ENCODE assay signal across 8 mouse cellular contexts in genomic region chr6:128843479-128843992, GRCm38 (mm10). TPM values are rescaled to one million over a fixed set of nuclear protein-coding genes. Genes with fewer than 3 reads are reported as not detected.
DNase-seq lines count a peak whose midpoint lies in the region; ATAC-seq and TF ChIP-seq lines count a peak whose summit lies in the region.

No protein-coding gene starts in this region.

- ATAC-seq in forebrain, postnatal 0 days, result peak; percentile 38
- peak; percentile 60 for ATAC-seq in hindbrain, embryonic 13.5 days (ENCODE audit: low FRiP score)
- ATAC-seq in limb, embryonic 15.5 days (ENCODE audit: insufficient number of reproducible peaks, low FRiP score, low TSS enrichment, low read depth), result peak; percentile 5; the same call in 1 of the 2 replicates
- peak; percentile 61 for ATAC-seq in midbrain, embryonic 16.5 days

- H3K4me3 ChIP-seq in forebrain, postnatal 0 days (ENCODE audit: low read depth, low read length), result peak overlapping the region; percentile 79
- H3K4me3 ChIP-seq in hindbrain, embryonic 13.5 days, result peak overlapping the region; percentile 81
- peak overlapping the region; percentile 68 for H3K4me3 ChIP-seq in limb, embryonic 15.5 days
- H3K4me3 ChIP-seq in midbrain, embryonic 16.5 days (ENCODE audit: low read depth, low read length), result peak overlapping the region; percentile 89

- H3K4me2 ChIP-seq in forebrain, postnatal 0 days (ENCODE audit: low read depth), result peak overlapping the region; percentile 42
- H3K4me2 ChIP-seq in hindbrain, embryonic 13.5 days, result peak overlapping the region; percentile 76
- H3K4me2 ChIP-seq in limb, embryonic 15.5 days, result peak overlapping the region; percentile 72
- H3K4me2 ChIP-seq in midbrain, embryonic 16.5 days (ENCODE audit: low read length), result peak overlapping the region; percentile 69

- peak overlapping the region; percentile 45 for H3K9ac ChIP-seq in forebrain, postnatal 0 days
- peak overlapping the region; percentile 80 for H3K9ac ChIP-seq in hindbrain, embryonic 13.5 days
- H3K9ac ChIP-seq in limb, embryonic 15.5 days, result peak overlapping the region; percentile 63
- H3K9ac ChIP-seq in midbrain, embryonic 16.5 days (ENCODE audit: low read depth, low read length), result peak overlapping the region; percentile 76

- no peaks in the 10 kb centered on the region for H3K27me3 ChIP-seq in forebrain, postnatal 0 days (ENCODE audit: insufficient read depth, low read length)
- no peaks in the 10 kb centered on the region for H3K27me3 ChIP-seq in hindbrain, embryonic 13.5 days
- no peaks in the 10 kb centered on the region for H3K27me3 ChIP-seq in limb, embryonic 15.5 days
- H3K27me3 ChIP-seq in midbrain, embryonic 16.5 days (ENCODE audit: control insufficient read depth, insufficient read depth, low read depth, low read length), result no peaks in the 10 kb centered on the region
- H3K27me3 ChIP-seq in splenic B cell, adult 2 months (ENCODE audit: control insufficient read depth, insufficient read depth, low read length, poor library complexity, severe bottlenecking), result no peaks in the 10 kb centered on the region

- under 1% methylated on average over 22 of the region's 22 CpGs for WGBS in forebrain, postnatal 0 days
- under 1% methylated on average over 22 of the region's 22 CpGs for WGBS in hindbrain, embryonic 13.5 days
- under 1% methylated on average over 22 of the region's 22 CpGs for WGBS in limb, embryonic 15.5 days
- WGBS in midbrain, embryonic 16.5 days, result under 1% methylated on average over 22 of the region's 22 CpGs

- no peaks in the 10 kb centered on the region for H3K9me3 ChIP-seq in forebrain, postnatal 0 days (ENCODE audit: low read length)
- no peaks in the 10 kb centered on the region for H3K9me3 ChIP-seq in hindbrain, embryonic 13.5 days
- H3K9me3 ChIP-seq in limb, embryonic 15.5 days, result no peaks in the 10 kb centered on the region
- no peaks in the 10 kb centered on the region for H3K9me3 ChIP-seq in midbrain, embryonic 16.5 days (replicated peaks; ENCODE audit: control insufficient read depth, low read length, poor library complexity, severe bottlenecking)

- H3K4me1 ChIP-seq in forebrain, postnatal 0 days (ENCODE audit: insufficient read depth), result 0 out of 2 replicates have a peak, but pooled peaks cover 5% of the 10 kb centered on the region
- H3K4me1 ChIP-seq in hindbrain, embryonic 13.5 days (replicated peaks), result peaks cover 27% of the 10 kb centered on the region
- H3K4me1 ChIP-seq in limb, embryonic 15.5 days, result peaks cover 22% of the 10 kb centered on the region
- peaks cover 21% of the 10 kb centered on the region for H3K4me1 ChIP-seq in midbrain, embryonic 16.5 days (ENCODE audit: control insufficient read depth, insufficient read depth, low read length)

- peak; percentile 74 for DNase-seq in cerebellum, adult 9-10 months
- DNase-seq in cerebellum, adult 11 months, result no peak
- DNase-seq in adrenal gland, postnatal 25 days, result peak; percentile 71
- no peak for DNase-seq in forebrain, postnatal 0 days
- peak; percentile 78 for DNase-seq in splenic B cell, adult 2 months (ENCODE audit: low read depth, low spot score)

- no peak for TF ChIP-seq CTCF in forebrain, postnatal 0 days (IDR thresholded peaks at IDR 0.05; ENCODE audit: low read depth)

- peak overlapping the region; percentile 89 for H3K27ac ChIP-seq in forebrain, postnatal 0 days (ENCODE audit: low read depth, low read length)
- peak overlapping the region; percentile 91 for H3K27ac ChIP-seq in hindbrain, embryonic 13.5 days
- peak overlapping the region; percentile 96 for H3K27ac ChIP-seq in limb, embryonic 15.5 days
- H3K27ac ChIP-seq in midbrain, embryonic 16.5 days (ENCODE audit: low read length), result peak overlapping the region; percentile 87

- H3K36me3 ChIP-seq in forebrain, postnatal 0 days (ENCODE audit: insufficient read depth), result no peaks in the 10 kb centered on the region
- H3K36me3 ChIP-seq in hindbrain, embryonic 13.5 days, result no peaks in the 10 kb centered on the region
- H3K36me3 ChIP-seq in limb, embryonic 15.5 days, result no peaks in the 10 kb centered on the region
- H3K36me3 ChIP-seq in midbrain, embryonic 16.5 days (ENCODE audit: control insufficient read depth, insufficient read depth, low read length), result no peaks in the 10 kb centered on the region
- H3K36me3 ChIP-seq in splenic B cell, adult 2 months (ENCODE audit: control insufficient read depth, insufficient read depth, low read length, poor library complexity, severe bottlenecking), result peaks cover 6% of the 10 kb centered on the region; the same call in 1 of the 2 replicates

RNA-seq across cellular contexts. Expression of gene Klrb1b, which starts 17.4 kb away (rescaled TPM):
- total RNA-seq in adrenal gland, postnatal 25 days (2021), result not detected in 2 replicates
- total RNA-seq in forebrain, postnatal 0 days (2014; rRNA removed), result not detected in 2 replicates
- not detected in 2 replicates for polyA plus RNA-seq in forebrain, postnatal 0 days (2015; fragmentation: Nextera tagmentation; extraction: Ambion mirVana)
- polyA plus RNA-seq in hindbrain, embryonic 13.5 days (2015; fragmentation: Nextera tagmentation; extraction: Ambion mirVana), result 0.08 TPM in 1 of 2 replicates, not detected in the other
- polyA plus RNA-seq in limb, embryonic 15.5 days (2015; fragmentation: Nextera tagmentation; extraction: Ambion mirVana), result 0.11 and 0.18 TPM in 2 replicates
- polyA plus RNA-seq in midbrain, embryonic 16.5 days (2015; fragmentation: Nextera tagmentation; extraction: Ambion mirVana), result not detected in 2 replicates

RNA-seq across cellular contexts. Expression of gene Gm44511, which starts 17.4 kb away (rescaled TPM):
- total RNA-seq in adrenal gland, postnatal 25 days (2021), result not detected in 2 replicates
- not detected in 2 replicates for total RNA-seq in forebrain, postnatal 0 days (2014; rRNA removed)
- polyA plus RNA-seq in forebrain, postnatal 0 days (2015; fragmentation: Nextera tagmentation; extraction: Ambion mirVana), result not detected in 2 replicates
- polyA plus RNA-seq in hindbrain, embryonic 13.5 days (2015; fragmentation: Nextera tagmentation; extraction: Ambion mirVana), result not detected in 2 replicates
- not detected in 2 replicates for polyA plus RNA-seq in limb, embryonic 15.5 days (2015; fragmentation: Nextera tagmentation; extraction: Ambion mirVana)
- not detected in 2 replicates for polyA plus RNA-seq in midbrain, embryonic 16.5 days (2015; fragmentation: Nextera tagmentation; extraction: Ambion mirVana)

RNA-seq across cellular contexts. Expression of gene Clec2i, which starts 43.9 kb away (rescaled TPM):
- not detected in 2 replicates for total RNA-seq in adrenal gland, postnatal 25 days (2021)
- not detected in 2 replicates for total RNA-seq in forebrain, postnatal 0 days (2014; rRNA removed)
- polyA plus RNA-seq in forebrain, postnatal 0 days (2015; fragmentation: Nextera tagmentation; extraction: Ambion mirVana), result 0.11 TPM in 1 of 2 replicates, not detected in the other
- not detected in 2 replicates for polyA plus RNA-seq in hindbrain, embryonic 13.5 days (2015; fragmentation: Nextera tagmentation; extraction: Ambion mirVana)
- 0.37 TPM in 1 of 2 replicates, not detected in the other for polyA plus RNA-seq in limb, embryonic 15.5 days (2015; fragmentation: Nextera tagmentation; extraction: Ambion mirVana)
- not detected in 2 replicates for polyA plus RNA-seq in midbrain, embryonic 16.5 days (2015; fragmentation: Nextera tagmentation; extraction: Ambion mirVana)

RNA-seq across cellular contexts. Expression of gene BC035044, which starts 47.4 kb away (rescaled TPM):
- 0.18 TPM in 1 of 2 replicates, not detected in the other for total RNA-seq in adrenal gland, postnatal 25 days (2021)
- 0.38 and 0.54 TPM in 2 replicates for total RNA-seq in forebrain, postnatal 0 days (2014; rRNA removed)
- polyA plus RNA-seq in forebrain, postnatal 0 days (2015; fragmentation: Nextera tagmentation; extraction: Ambion mirVana), result 0.36 and 0.41 TPM in 2 replicates
- 0.34 and 0.57 TPM in 2 replicates for polyA plus RNA-seq in hindbrain, embryonic 13.5 days (2015; fragmentation: Nextera tagmentation; extraction: Ambion mirVana)
- polyA plus RNA-seq in limb, embryonic 15.5 days (2015; fragmentation: Nextera tagmentation; extraction: Ambion mirVana), result 0.19 and 0.58 TPM in 2 replicates
- polyA plus RNA-seq in midbrain, embryonic 16.5 days (2015; fragmentation: Nextera tagmentation; extraction: Ambion mirVana), result 0.23 TPM in 1 of 2 replicates, not detected in the other

RNA-seq across cellular contexts. Expression of gene Klrb1c, which starts 54.5 kb away (rescaled TPM):
- total RNA-seq in adrenal gland, postnatal 25 days (2021), result not detected in 2 replicates
- 0.08 and 0.24 TPM in 2 replicates for total RNA-seq in forebrain, postnatal 0 days (2014; rRNA removed)
- 0.24 TPM in 1 of 2 replicates, not detected in the other for polyA plus RNA-seq in forebrain, postnatal 0 days (2015; fragmentation: Nextera tagmentation; extraction: Ambion mirVana)
- not detected in 2 replicates for polyA plus RNA-seq in hindbrain, embryonic 13.5 days (2015; fragmentation: Nextera tagmentation; extraction: Ambion mirVana)
- 0.07 TPM in 1 of 2 replicates, not detected in the other for polyA plus RNA-seq in limb, embryonic 15.5 days (2015; fragmentation: Nextera tagmentation; extraction: Ambion mirVana)
- polyA plus RNA-seq in midbrain, embryonic 16.5 days (2015; fragmentation: Nextera tagmentation; extraction: Ambion mirVana), result not detected in 2 replicates

Comparison
In these comparisons a context has a peak if more than half of its experiments do, and no peak if none do; other contexts are left out.
1. DNase-seq: peak in cerebellum, adult 9-10 months (single experiment), adrenal gland, postnatal 25 days (single experiment) and splenic B cell, adult 2 months (single experiment); none in cerebellum, adult 11 months (single experiment) and forebrain, postnatal 0 days (single experiment).
2. ATAC-seq: peak in every context shown above with its lines; median percentile 61 in midbrain, embryonic 16.5 days; 60 in hindbrain, embryonic 13.5 days; 38 in forebrain, postnatal 0 days; 5 in limb, embryonic 15.5 days.
3. Peak in every context shown above with its lines, with median percentiles within 50 percentile points of each other: H3K27ac ChIP-seq, H3K4me2 ChIP-seq, H3K4me3 ChIP-seq and H3K9ac ChIP-seq.